Mouse (Mus musculus) testis, adult 2 months (tissue): Measurements from ENCODE around the gene Wnt8b. TPM values are rescaled to one million over a fixed set of nuclear protein-coding genes. Genes with fewer than 3 reads are reported as not detected.

Source experiments
- H3K27ac ChIP-seq: fragments of 200-500 bp; 2 replicates; pipeline ENCODE4 v1.5.1; 2012; ENCODE audit warnings: low read depth, low read length; ENCODE audit not compliant: control insufficient read depth, insufficient read depth
- H3K27me3 ChIP-seq: fragments of 200-500 bp; 2 replicates; pipeline ENCODE4 v1.6.1; 2012; ENCODE audit warnings: mild to moderate bottlenecking, low read length, moderate library complexity; ENCODE audit not compliant: control insufficient read depth, insufficient read depth
- H3K36me3 ChIP-seq: fragments of 200-500 bp; 2 replicates; pipeline ENCODE4 v1.6.1; 2012; ENCODE audit warnings: mild to moderate bottlenecking, low read length; ENCODE audit not compliant: control insufficient read depth, insufficient read depth
- H3K4me1 ChIP-seq: fragments of 200-500 bp; 2 replicates; pipeline ENCODE4 v1.6.1; 2012; ENCODE audit warnings: low read length; ENCODE audit not compliant: control insufficient read depth, insufficient read depth
- H3K4me3 ChIP-seq: fragments of 200-500 bp; 2 replicates; pipeline ENCODE4 v1.5.1; 2012; ENCODE audit warnings: low read depth, mild to moderate bottlenecking, low read length, moderate library complexity, mixed read lengths; ENCODE audit not compliant: control insufficient read depth
- CTCF ChIP-seq: fragments of 200-500 bp; IDR thresholded peaks from 2 replicates; pipeline ENCODE4 v1.5.1; 2012; ENCODE audit warnings: low read depth, mild to moderate bottlenecking, inconsistent platforms, low read length, moderate library complexity; ENCODE audit not compliant: control insufficient read depth, insufficient read depth, insufficient replicate concordance
- POLR2A ChIP-seq: fragments of 200-500 bp; IDR thresholded peaks from 2 replicates; pipeline ENCODE4 v1.6.1; 2012; ENCODE audit warnings: low read depth, mild to moderate bottlenecking, inconsistent platforms, low read length, moderate library complexity; ENCODE audit not compliant: control insufficient read depth
- polyA plus RNA-seq: library from polyadenylated mRNA; depleted of rRNA; stranded (reverse); fragments of >200 nt; gene quantifications from 2 replicates; pipeline ENCODE4 v1.2.3, GENCODE M21; 2012

Gene Wnt8b
- polyA plus RNA-seq, 1 experiment, result 0.30 TPM

GRCm38 (mm10) chr19:44496511-44496910 is 3.2 kb downstream of the Wnt8b start:
- H3K27ac ChIP-seq, result no peak overlapping the region
- TF ChIP-seq CTCF (no peak), POLR2A (no peak)
- H3K4me1 ChIP-seq, result no peaks in the 10 kb centered on the region
- H3K4me3 ChIP-seq, result no peak overlapping the region
- H3K36me3 ChIP-seq, result no peaks in the 10 kb centered on the region
- H3K27me3 ChIP-seq, result no peaks in the 10 kb centered on the region

DNA sequence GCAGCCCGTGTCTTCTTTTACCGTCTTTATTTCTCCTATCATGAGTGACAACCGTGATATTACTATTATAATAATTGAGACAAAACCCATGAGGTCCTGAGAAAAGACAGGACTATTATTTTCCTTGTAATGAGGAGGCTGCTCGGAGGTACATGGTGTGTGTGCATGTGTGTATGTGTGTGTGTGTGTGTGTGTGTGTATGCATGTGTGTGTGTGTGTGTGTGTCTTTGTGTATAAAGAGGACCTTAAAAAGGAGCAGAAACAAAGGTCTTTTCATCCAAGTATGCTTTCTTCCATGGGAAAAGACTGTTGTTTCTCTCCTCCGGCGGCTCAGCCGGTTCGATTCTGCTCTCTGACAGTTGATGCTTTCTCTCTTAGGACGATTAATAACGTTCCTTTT is 3.7 kb downstream of the Wnt8b start:
- no peaks in the 10 kb centered on the region for H3K27me3 ChIP-seq
- H3K36me3 ChIP-seq, result no peaks in the 10 kb centered on the region
- no peak overlapping the region for H3K27ac ChIP-seq
- TF ChIP-seq POLR2A, result no peak
- TF ChIP-seq CTCF, result no peak
- H3K4me1 ChIP-seq, result no peaks in the 10 kb centered on the region
- no peak overlapping the region for H3K4me3 ChIP-seq

GRCm38 (mm10) chr19:44498936-44499335 is 5.7 kb downstream of the Wnt8b start:
- TF ChIP-seq CTCF (no peak), POLR2A (no peak)
- Histone ChIP-seq H3K27ac (no peak overlapping the region), H3K4me3 (no peak overlapping the region), H3K36me3 (no peaks in the 10 kb centered on the region), H3K4me1 (no peaks in the 10 kb centered on the region), H3K27me3 (no peaks in the 10 kb centered on the region)

- TF ChIP-seq POLR2A (no peak), CTCF (no peak)
- no peak overlapping the region for H3K4me3 ChIP-seq
- H3K27ac ChIP-seq, result no peak overlapping the region
- no peaks in the 10 kb centered on the region for H3K36me3 ChIP-seq
- H3K4me1 ChIP-seq, result no peaks in the 10 kb centered on the region
- no peaks in the 10 kb centered on the region for H3K27me3 ChIP-seq
These were observed 7.0 kb downstream of the Wnt8b start for GRCm38 (mm10) chr19:44500240-44500639.

- H3K4me1 ChIP-seq, result no peaks in the 10 kb centered on the region
- no peak overlapping the region for H3K27ac ChIP-seq
- H3K4me3 ChIP-seq, result no peak overlapping the region
- no peaks in the 10 kb centered on the region for H3K36me3 ChIP-seq
- no peaks in the 10 kb centered on the region for H3K27me3 ChIP-seq
- TF ChIP-seq CTCF (no peak), POLR2A (no peak)
These were observed 8.7 kb downstream of the Wnt8b start for GRCm38 (mm10) chr19:44501925-44502324.

- no peaks in the 10 kb centered on the region for H3K27me3 ChIP-seq
- H3K4me3 ChIP-seq, result no peak overlapping the region
These were observed 9.5 kb downstream of the Wnt8b start for GRCm38 (mm10) chr19:44502741-44503140.

GRCm38 (mm10) chr19:44510534-44511175 is 17.4 kb downstream of the Wnt8b start:
- Histone ChIP-seq H3K4me3 (peak overlapping the region; percentile 25; the same call in 1 of the 2 replicates), H3K4me1 (peaks cover 19% of the 10 kb centered on the region), H3K36me3 (no peaks in the 10 kb centered on the region), H3K27me3 (peaks cover 5% of the 10 kb centered on the region; the same call in 1 of the 2 replicates), H3K27ac (no peak overlapping the region)
- no peak for TF ChIP-seq CTCF
- no peak for TF ChIP-seq POLR2A

More at GRCm38 (mm10) chr19:44502741-44503140, 9.5 kb downstream of the Wnt8b start:
- Histone ChIP-seq H3K4me1 (no peaks in the 10 kb centered on the region), H3K36me3 (no peaks in the 10 kb centered on the region), H3K27ac (no peak overlapping the region)
- TF ChIP-seq CTCF (no peak), POLR2A (no peak)
